Mouse (Mus musculus) limb, embryonic 15.5 days (tissue): ENCODE data around the gene 4933434E20Rik. TPM values are rescaled to one million over a fixed set of nuclear protein-coding genes. Genes with fewer than 3 reads are reported as not detected.

Source experiments
- ATAC-seq: fragments of 200-750 bp; cut with Nextera tagmentation; 2 replicates; pipeline ENCODE4 v1.8.0; 2017; ENCODE audit warnings: low read depth, moderate TSS enrichment; ENCODE audit not compliant: insufficient number of reproducible peaks, low FRiP score, low TSS enrichment
- H3K27ac ChIP-seq: fragments of 300-500 bp; sonication (generic); 2 replicates; pipeline ENCODE4 v1.5.1; 2015; ENCODE audit warnings: moderate library complexity, mild to moderate bottlenecking, inconsistent platforms
- H3K27me3 ChIP-seq: fragments of 300-500 bp; sonication (generic); 2 replicates; pipeline ENCODE4 v1.6.1; 2015; ENCODE audit warnings: inconsistent platforms
- H3K36me3 ChIP-seq: fragments of 300-500 bp; sonication (generic); 2 replicates; pipeline ENCODE4 v1.6.1; 2015; ENCODE audit warnings: inconsistent platforms
- H3K4me1 ChIP-seq: fragments of 300-500 bp; sonication (generic); 2 replicates; pipeline ENCODE4 v1.6.1; 2015; ENCODE audit warnings: inconsistent platforms
- H3K4me2 ChIP-seq: fragments of 300-500 bp; sonication (generic); 2 replicates; pipeline ENCODE4 v1.6.1; 2015; ENCODE audit warnings: mild to moderate bottlenecking, inconsistent platforms
- H3K4me3 ChIP-seq: fragments of 300-500 bp; sonication (generic); 2 replicates; pipeline ENCODE4 v1.5.1; 2015; ENCODE audit warnings: mild to moderate bottlenecking, inconsistent platforms
- H3K9ac ChIP-seq: fragments of 300-500 bp; sonication (generic); 2 replicates; pipeline ENCODE4 v1.6.1; 2015; ENCODE audit warnings: inconsistent platforms
- H3K9me3 ChIP-seq: fragments of 300-500 bp; sonication (generic); 2 replicates; pipeline ENCODE4 v1.6.1; 2016; ENCODE audit warnings: inconsistent platforms
- WGBS: fragments of 180-500 bp; shearing (Covaris S2); methylation state at CpG from one replicate; pipeline ENCODE4 v1.1.7; 2015; 5-methylcytosine and 5-hydroxymethylcytosine counted together
- microRNA counts: library from miRNA; unstranded; fragments of <30 nt; microRNA quantifications from one replicate; lab custom pipeline; 2016
- microRNA-seq: library from miRNA; unstranded; fragments of <30 nt; microRNA quantifications from one replicate; pipeline ENCODE4, GENCODE M21; 2016
- polyA plus RNA-seq: library from polyadenylated mRNA; unstranded; fragments of >200 nt; fragmentation: Nextera tagmentation; extraction: Ambion mirVana; gene quantifications from 2 replicates; pipeline ENCODE4 v1.2.1, GENCODE M21; 2015

Gene 4933434E20Rik
- polyA plus RNA-seq, 1 experiment from 2014 or later: 126 TPM

DNA sequence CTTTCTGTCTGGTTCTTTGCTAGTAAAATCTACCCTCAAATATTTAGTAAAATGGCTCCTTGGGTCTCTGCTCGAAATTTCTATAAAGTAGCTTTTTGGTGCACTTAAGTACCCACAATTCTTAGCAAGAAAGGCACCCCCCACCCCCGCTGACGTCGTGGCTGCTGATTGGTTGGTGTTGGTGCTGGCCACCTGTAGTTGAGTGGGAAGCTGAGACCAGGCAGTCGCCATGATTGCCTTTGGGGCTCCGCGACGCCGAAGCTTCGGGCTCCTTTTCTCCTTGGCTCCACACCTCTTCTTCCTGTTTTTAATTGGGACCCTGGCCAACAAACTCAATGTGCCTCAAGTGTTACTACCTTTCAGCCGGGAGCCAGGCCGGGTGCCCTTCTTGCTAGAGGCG, 52.5 kb downstream of the 4933434E20Rik start, which contains the start of gene Nup210l:
Gene Nup210l (plus strand): TSS at position 195 of the 400 bp plus-strand sequence.
- WGBS: 84% methylated on average over 13 of the region's 13 CpGs
- Histone ChIP-seq H3K4me2 (no peak within 1 kb of the TSS), H3K36me3 (peaks cover 21% of the 10 kb centered on the region), H3K4me1 (no peaks in the 10 kb centered on the region), H3K4me3 (no peak within 1 kb of the TSS), H3K9me3 (no peaks in the 10 kb centered on the region), H3K27ac (no peak within 1 kb of the TSS), H3K27me3 (no peaks in the 10 kb centered on the region), H3K9ac (no peak within 1 kb of the TSS)
- no peak for ATAC-seq

DNA sequence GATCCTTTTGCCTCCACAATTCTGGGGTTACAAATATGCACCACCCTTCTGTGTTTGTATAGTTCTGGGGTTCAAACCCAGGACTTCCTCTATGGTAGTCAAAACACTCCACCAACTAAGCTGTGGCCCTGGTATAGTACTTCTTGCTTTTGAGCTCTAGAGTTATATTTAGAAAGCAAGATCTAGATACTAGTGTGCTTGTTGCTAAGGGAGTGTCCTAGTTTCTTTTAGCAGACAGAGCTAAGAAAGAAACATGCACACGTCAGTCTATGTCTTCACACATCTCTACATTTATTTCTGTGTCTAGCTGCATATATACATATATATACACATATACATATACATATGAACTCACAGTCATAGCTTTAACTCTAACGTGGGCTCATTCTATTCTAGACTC, 60.3 kb downstream of the 4933434E20Rik start:
- no peak overlapping the region for H3K4me2 ChIP-seq
- no peaks in the 10 kb centered on the region for H3K27me3 ChIP-seq
- no peaks in the 10 kb centered on the region for H3K9me3 ChIP-seq
- H3K4me3 ChIP-seq: no peak overlapping the region
- ATAC-seq: no peak
- no peak overlapping the region for H3K27ac ChIP-seq
- no peak overlapping the region for H3K9ac ChIP-seq
- H3K4me1 ChIP-seq: no peaks in the 10 kb centered on the region
- 76% methylated on average over 2 of the region's 2 CpGs for WGBS
- H3K36me3 ChIP-seq: no peaks in the 10 kb centered on the region

DNA sequence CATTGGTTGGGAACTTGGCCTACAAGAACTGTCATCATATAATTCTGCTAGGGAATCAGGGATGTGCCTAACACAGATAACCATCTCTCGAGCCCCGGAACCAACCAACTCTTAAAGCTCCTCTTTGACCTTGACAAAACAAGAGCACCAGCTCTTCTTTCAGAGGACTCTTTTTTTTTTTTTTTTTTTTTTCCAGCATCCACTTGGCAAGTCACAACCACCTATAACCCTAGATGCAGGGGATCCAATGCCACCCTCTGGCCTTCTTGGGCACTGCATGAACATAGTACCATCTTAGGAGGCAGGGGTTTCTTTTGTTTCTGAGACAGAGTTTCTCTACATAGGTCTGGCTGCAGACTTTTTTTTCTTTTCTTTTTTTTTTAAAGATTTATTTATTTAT, 62.9 kb downstream of the 4933434E20Rik start:
- H3K9ac ChIP-seq: no peak overlapping the region
- no peaks in the 10 kb centered on the region for H3K9me3 ChIP-seq
- no peaks in the 10 kb centered on the region for H3K4me1 ChIP-seq
- H3K4me3 ChIP-seq: no peak overlapping the region
- H3K4me2 ChIP-seq: no peak overlapping the region
- no peaks in the 10 kb centered on the region for H3K36me3 ChIP-seq
- no peaks in the 10 kb centered on the region for H3K27me3 ChIP-seq
- H3K27ac ChIP-seq: no peak overlapping the region
- WGBS: 94% methylated on average over 2 of the region's 2 CpGs
- no peak for ATAC-seq

DNA sequence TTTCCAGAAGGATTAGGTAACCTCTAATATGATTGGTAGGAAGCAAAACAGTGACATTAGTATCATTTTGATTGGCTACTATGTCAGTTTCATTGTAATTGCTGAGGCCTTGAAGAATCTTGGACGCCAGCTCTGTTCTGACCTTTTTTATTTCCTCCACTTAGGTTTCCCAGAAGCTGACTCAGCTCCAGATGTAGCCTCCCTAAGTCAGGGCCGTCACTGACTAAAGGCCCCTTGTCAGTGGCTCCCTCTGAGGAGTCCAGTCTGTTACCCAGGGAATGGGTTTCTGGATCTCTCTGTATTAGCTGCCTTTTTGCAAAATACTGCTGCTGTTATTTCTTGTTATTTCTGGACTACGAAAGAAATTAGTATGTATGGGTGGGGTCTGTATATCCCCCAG, 64.1 kb downstream of the 4933434E20Rik start:
- ATAC-seq: no peak
- Histone ChIP-seq H3K4me3 (no peak overlapping the region), H3K9me3 (no peaks in the 10 kb centered on the region), H3K9ac (no peak overlapping the region), H3K27ac (peak overlapping the region; percentile 24; the same call in 1 of the 2 replicates), H3K4me2 (no peak overlapping the region), H3K4me1 (no peaks in the 10 kb centered on the region), H3K36me3 (no peaks in the 10 kb centered on the region), H3K27me3 (no peaks in the 10 kb centered on the region)
- WGBS: 62% methylated on average over 3 of the region's 3 CpGs

MicroRNAs within 50 kb of the gene (microRNA counts, 519-probe panel; counts per million panel counts)
- 3,106 counts per million, percentile 72 among the panel's probes with 10 or more counts for microRNA mmu-miR-190b (lab: Ali Mortazavi, UCI)

Small RNA genes lying within 50 kb of the gene (microRNA-seq; reads per million reads assigned to microRNA genes)
- gene Mir190b (9.4 reads per million, percentile 25 among the genes with 10 or more reads in this experiment), gene Mir7669 (1.0 reads per million)

Other genes starting within 250 kb of the 4933434E20Rik start
- gene She, start 220.3 kb upstream of the 4933434E20Rik start, polyA plus RNA-seq: 2.7 and 3.9 TPM in 2 replicates
- gene Il6ra, start 138.4 kb upstream of the 4933434E20Rik start, polyA plus RNA-seq: 2.9 and 3.0 TPM in 2 replicates
- 18.6 and 18.9 TPM in 2 replicates for gene Atp8b2, start 88.1 kb upstream of the 4933434E20Rik start, polyA plus RNA-seq
- 143 and 146 TPM in 2 replicates for gene Hax1, start 52.9 kb upstream of the 4933434E20Rik start, polyA plus RNA-seq
- 172 and 174 TPM in 2 replicates for gene Ubap2l, start 992 bp downstream of the 4933434E20Rik start, polyA plus RNA-seq
- gene Tpm3, start 21.0 kb downstream of the 4933434E20Rik start, polyA plus RNA-seq: 474 and 545 TPM in 2 replicates
- 0.28 and 0.30 TPM in 2 replicates for gene Nup210l, start 52.5 kb downstream of the 4933434E20Rik start, polyA plus RNA-seq
- 1,355 and 1,817 TPM in 2 replicates for gene Rps27, start 162.0 kb downstream of the 4933434E20Rik start, polyA plus RNA-seq
- 37.5 and 40.9 TPM in 2 replicates for gene Rab13, start 162.1 kb downstream of the 4933434E20Rik start, polyA plus RNA-seq
- gene Jtb, start 180.0 kb downstream of the 4933434E20Rik start, polyA plus RNA-seq: 112 and 125 TPM in 2 replicates
- gene Creb3l4, start 191.9 kb downstream of the 4933434E20Rik start, polyA plus RNA-seq: 5.8 and 6.5 TPM in 2 replicates
- gene Slc39a1, start 196.5 kb downstream of the 4933434E20Rik start, polyA plus RNA-seq: 119 and 122 TPM in 2 replicates
- gene Crtc2, start 202.5 kb downstream of the 4933434E20Rik start, polyA plus RNA-seq: 20.1 and 20.8 TPM in 2 replicates
- 3.9 and 4.7 TPM in 2 replicates for gene Dennd4b, start 213.5 kb downstream of the 4933434E20Rik start, polyA plus RNA-seq
- gene Gatad2b, start 241.5 kb downstream of the 4933434E20Rik start, polyA plus RNA-seq: 13.3 and 14.2 TPM in 2 replicates